Mouse (Mus musculus): ENCODE data around the gene Ripk4.

DNA sequence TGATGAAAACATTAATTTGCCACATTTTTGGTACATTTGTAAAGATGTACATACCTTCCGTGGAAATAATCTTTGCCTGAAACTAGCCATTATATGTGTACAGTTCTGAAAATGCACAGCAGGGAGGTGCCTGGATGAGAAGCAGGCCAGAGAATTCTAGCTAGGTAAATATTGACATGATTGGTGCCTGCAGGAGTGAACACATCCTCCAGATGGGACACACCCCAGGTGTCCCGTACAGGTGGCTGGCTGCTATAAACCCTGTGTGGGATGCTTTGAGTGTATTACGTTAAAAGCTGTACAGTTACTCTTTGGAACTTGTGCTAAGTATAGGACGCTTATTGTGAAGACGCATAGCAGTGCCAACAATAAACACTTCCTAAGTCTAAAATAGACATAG lies 19.5 kb upstream of the Ripk4 start:
- TF ChIP-seq CTCF (IDR thresholded peaks at IDR 0.05; ENCODE audit: low read depth, low read length) (no peak), EP300 (IDR thresholded peaks at IDR 0.05; ENCODE audit: insufficient read depth, low read depth, low read length) (no peak), POLR2A (IDR thresholded peaks at IDR 0.05; ENCODE audit: insufficient read depth, low read length) (no peak)

Measured in ES-Bruce4 (cell line).